Mouse (Mus musculus) CH12.LX (cell line): ENCODE measurements around the gene Runx3. TPM values are rescaled to one million over a fixed set of nuclear protein-coding genes. Genes with fewer than 3 reads are reported as not detected.
A peak's percentile ranks its signal among the peaks of the same experiment; 100 is the strongest.

Source experiments
- DNase-seq: peaks from one replicate; pipeline ENCODE4 v3.0.0-alpha.2; 2013; ENCODE audit errors: extremely low read depth
- H3K27ac ChIP-seq: 2 replicates; pipeline ENCODE4 v1.5.1; 2012; ENCODE audit warnings: low read depth, mild to moderate bottlenecking, control low read depth, moderate library complexity; ENCODE audit not compliant: insufficient read depth
- H3K27me3 ChIP-seq: replicated peaks from 2 replicates; pipeline ENCODE3; 2012; ENCODE audit warnings: inconsistent platforms
- H3K36me3 ChIP-seq, 2 experiments: replicated peaks in 1 of 2; 2 replicates each; pipeline versions ENCODE3 to v1.6.1; 2012; ENCODE audit warnings: inconsistent platforms in 1 of 2, low read length in 1 of 2, mild to moderate bottlenecking in 1 of 2, mixed read lengths in 1 of 2, moderate library complexity in 1 of 2; ENCODE audit not compliant: control insufficient read depth in 1 of 2, insufficient read depth in 1 of 2
- H3K4me1 ChIP-seq, 2 experiments: 2 replicates each; pipeline ENCODE4 v1.6.1; 2012; ENCODE audit warnings: inconsistent platforms in 1 of 2, moderate library complexity in 1 of 2; ENCODE audit not compliant: insufficient read depth in 2 of 2, control insufficient read depth in 1 of 2
- H3K4me2 ChIP-seq: 2 replicates; pipeline ENCODE4 v1.6.1; 2012; ENCODE audit warnings: low read depth, mild to moderate bottlenecking, control low read depth; ENCODE audit not compliant: poor library complexity, insufficient read depth, severe bottlenecking
- H3K4me3 ChIP-seq, 3 experiments: fragments of 150-350 bp in 1 of 3; sonication (generic) in 1 of 3; replicated peaks in 1 of 3; 2 replicates each; pipeline versions ENCODE3 to v1.5.1; 2011 to 2012; ENCODE audit warnings: low read depth in 2 of 3, low read length in 2 of 3, mild to moderate bottlenecking in 2 of 3, moderate library complexity in 2 of 3, control low read depth in 1 of 3, improper control_type of control experiment in 1 of 3, inconsistent platforms in 1 of 3, mixed read lengths in 1 of 3; ENCODE audit not compliant: poor library complexity in 1 of 3
- H3K79me2 ChIP-seq: replicated peaks from 2 replicates; pipeline ENCODE4 v1.6.1; 2012; ENCODE audit warnings: mild to moderate bottlenecking, moderate library complexity; ENCODE audit not compliant: control insufficient read depth, poor library complexity, insufficient read depth, severe bottlenecking; ENCODE audit errors: extremely low read depth
- H3K9ac ChIP-seq: 2 replicates; pipeline ENCODE4 v1.6.1; 2012; ENCODE audit warnings: low read depth, mild to moderate bottlenecking, control low read depth, moderate library complexity; ENCODE audit not compliant: insufficient read depth
- H3K9me3 ChIP-seq: replicated peaks from 2 replicates; pipeline ENCODE3; 2012; ENCODE audit warnings: low read length, inconsistent platforms, mixed read lengths
- BHLHE40 ChIP-seq: IDR thresholded peaks from 2 replicates; pipeline ENCODE4 v1.6.1; 2011; ENCODE audit warnings: mild to moderate bottlenecking, low read depth, low read length, improper control_type of control experiment
- CHD1 ChIP-seq: IDR thresholded peaks from 2 replicates; pipeline ENCODE4 v1.6.1; 2012; ENCODE audit warnings: low read depth, low read length, improper control_type of control experiment, inconsistent platforms
- CTCF ChIP-seq, 2 experiments: IDR thresholded peaks in 1 of 2; conservative IDR thresholded peaks in 1 of 2; 2 replicates each; pipeline ENCODE4 v1.5.1; 2011 to 2012; ENCODE audit warnings: low read depth in 2 of 2, low read length in 2 of 2, improper control_type of control experiment in 1 of 2, inconsistent platforms in 1 of 2, mild to moderate bottlenecking in 1 of 2, moderate library complexity in 1 of 2
- E2F4 ChIP-seq: IDR thresholded peaks from 2 replicates; pipeline ENCODE4 v1.6.1; 2011; ENCODE audit warnings: low read depth, low read length, improper control_type of control experiment; ENCODE audit not compliant: insufficient replicate concordance
- ELF1 ChIP-seq: IDR thresholded peaks from 2 replicates; pipeline ENCODE4 v1.6.1; 2014; ENCODE audit warnings: low read depth, mild to moderate bottlenecking, inconsistent platforms, low read length, improper control_type of control experiment
- EP300 ChIP-seq: IDR thresholded peaks from 2 replicates; pipeline ENCODE4 v1.6.1; 2011; ENCODE audit warnings: low read length, improper control_type of control experiment
- GABPA ChIP-seq: IDR thresholded peaks from 2 replicates; pipeline ENCODE4 v1.6.1; 2012; ENCODE audit warnings: low read depth, low read length, improper control_type of control experiment, inconsistent platforms; ENCODE audit not compliant: insufficient replicate concordance
- HCFC1 ChIP-seq: IDR thresholded peaks from 2 replicates; pipeline ENCODE4 v1.6.1; 2012; ENCODE audit warnings: low read depth, mild to moderate bottlenecking, inconsistent platforms, low read length, improper control_type of control experiment
- JUN ChIP-seq: IDR thresholded peaks from 2 replicates; pipeline ENCODE4 v1.6.1; 2011; ENCODE audit warnings: low read depth, mild to moderate bottlenecking, low read length, improper control_type of control experiment, moderate library complexity; ENCODE audit not compliant: insufficient read depth
- MAFK ChIP-seq: IDR thresholded peaks from 2 replicates; pipeline ENCODE4 v1.6.1; 2011; ENCODE audit warnings: low read length, improper control_type of control experiment; ENCODE audit not compliant: insufficient replicate concordance
- MAX ChIP-seq: IDR thresholded peaks from 2 replicates; pipeline ENCODE4 v1.6.1; 2011; ENCODE audit warnings: low read length, improper control_type of control experiment
- MAZ ChIP-seq: IDR thresholded peaks from 2 replicates; pipeline ENCODE4 v1.6.1; 2012; ENCODE audit warnings: low read depth, mild to moderate bottlenecking, inconsistent platforms, low read length, improper control_type of control experiment, moderate library complexity
- MXI1 ChIP-seq: IDR thresholded peaks from 2 replicates; pipeline ENCODE4 v1.6.1; 2011; ENCODE audit warnings: mild to moderate bottlenecking, low read depth, low read length, improper control_type of control experiment
- NELFE ChIP-seq: IDR thresholded peaks from 2 replicates; pipeline ENCODE4 v1.6.1; 2011; ENCODE audit warnings: low read depth, low read length, improper control_type of control experiment
- NRF1 ChIP-seq: IDR thresholded peaks from 2 replicates; pipeline ENCODE4 v1.6.1; 2014; ENCODE audit warnings: low read depth, mild to moderate bottlenecking, inconsistent platforms, low read length, improper control_type of control experiment, moderate library complexity
- POLR2A ChIP-seq: IDR thresholded peaks from 2 replicates; pipeline ENCODE4 v1.6.1; 2011; ENCODE audit warnings: low read depth, mild to moderate bottlenecking, improper control_type of control experiment, low read length
- POLR2AphosphoS2 ChIP-seq: IDR thresholded peaks from 2 replicates; pipeline ENCODE4 v1.6.1; 2011; ENCODE audit warnings: low read depth, low read length, improper control_type of control experiment
- SIN3A ChIP-seq: IDR thresholded peaks from 2 replicates; pipeline ENCODE4 v1.6.1; 2012; ENCODE audit warnings: low read length, improper control_type of control experiment, inconsistent platforms
- SMC3 ChIP-seq: IDR thresholded peaks from 2 replicates; pipeline ENCODE4 v1.6.1; 2011; ENCODE audit warnings: low read depth, low read length, improper control_type of control experiment
- TBP ChIP-seq: conservative IDR thresholded peaks from 2 replicates; pipeline ENCODE4 v1.6.1; 2011; ENCODE audit warnings: low read depth, low read length, improper control_type of control experiment
- UBTF ChIP-seq: IDR thresholded peaks from 2 replicates; pipeline ENCODE4 v1.6.1; 2012; ENCODE audit warnings: low read depth, mild to moderate bottlenecking, inconsistent platforms, low read length, improper control_type of control experiment, moderate library complexity
- USF2 ChIP-seq: conservative IDR thresholded peaks from 2 replicates; pipeline ENCODE4 v1.6.1; 2011; ENCODE audit warnings: low read depth, low read length, improper control_type of control experiment
- ZC3H11A ChIP-seq: IDR thresholded peaks from 2 replicates; pipeline ENCODE4 v1.6.1; 2012; ENCODE audit warnings: low read depth, mild to moderate bottlenecking, inconsistent platforms, low read length, improper control_type of control experiment
- ZKSCAN1 ChIP-seq: IDR thresholded peaks from 2 replicates; pipeline ENCODE4 v1.6.1; 2012; ENCODE audit warnings: low read depth, inconsistent platforms, low read length, improper control_type of control experiment, borderline replicate concordance
- ZNF384 ChIP-seq: IDR thresholded peaks from 2 replicates; pipeline ENCODE4 v1.6.1; 2012; ENCODE audit warnings: low read depth, low read length, improper control_type of control experiment, inconsistent platforms
- dilution Hi-C: fragments of 300-500 bp; cut with MboI; formaldehyde crosslinking; loops from 2 replicates; pipeline ENCODE4 v1.14.3; 2020; ENCODE audit warnings: low sequenced_read_pairs; ENCODE audit not compliant: extremely low pct_unique_long_range_greater_than_20kb, extremely low pct_ligation_motif_present
- in situ Hi-C: fragments of 300-500 bp; cut with MboI; formaldehyde crosslinking; loops from 3 replicates; pipeline ENCODE4 v1.14.3; 2019; ENCODE audit warnings: low sequenced_read_pairs, low pct_ligation_motif_present, low pct_unique_long_range_greater_than_20kb, mixed read lengths
- polyA plus RNA-seq: library from polyadenylated mRNA; unstranded; fragments of >175 nt; gene quantifications from 2 replicates; pipeline ENCODE4 v1.2.1, GENCODE M21; 2012; ENCODE audit warnings: low read depth; ENCODE audit not compliant: insufficient read length
- total RNA-seq, 2 experiments: library from RNA; depleted of rRNA; stranded (reverse); fragments of 300-350 nt in 1 of 2; fragments of >200 nt in 1 of 2; gene quantifications; 2 replicates each; pipeline ENCODE4 v1.2.3; 2012 to 2014

The Runx3 gene
- total and polyA plus RNA-seq, 3 experiments: 5.0 to 61.1 (median 19.7) TPM

- TF ChIP-seq E2F4 (no peak), ZC3H11A (peak; percentile 29; the same call in 1 of the 2 replicates), MAFK (no peak), MAZ (peak; percentile 92), ELF1 (peak; percentile 37; the same call in 1 of the 2 replicates), SMC3 (peak; percentile 92)
Measured at GRCm38 (mm10) chr4:135150031-135150801, 29.8 kb downstream of the Runx3 start (continued).

- Histone ChIP-seq H3K9ac (peak overlapping the region; percentile 75), H3K27me3 (no peaks in the 10 kb centered on the region), H3K4me2 (peak overlapping the region; percentile 59), H3K27ac (0 out of 2 replicates have a peak overlapping the region, but pooled peaks have one; percentile 53), H3K4me3 (peak overlapping the region in 1 of 3 experiments; percentile 62), H3K9me3 (no peaks in the 10 kb centered on the region), H3K4me1 (peaks cover 22 to 63% of the 10 kb centered on the region in 2 experiments), H3K79me2 (peaks cover 37% of the 10 kb centered on the region), H3K36me3 (peaks cover 9 to 20% of the 10 kb centered on the region in 2 experiments)
- DNase-seq: no peak
- in situ Hi-C loops: no loop called here
- dilution Hi-C loops: no loop called here
- TF ChIP-seq CHD1 (no peak), SIN3A (0 out of 2 replicates have a peak, but pooled peaks have one; percentile 19)
Measured at GRCm38 (mm10) chr4:135151111-135151987, 30.9 kb downstream of the Runx3 start.

GRCm38 (mm10) chr4:135151988-135152594 lies 31.6 kb downstream of the Runx3 start:
- Histone ChIP-seq H3K9ac (peak overlapping the region; percentile 75), H3K79me2 (peaks cover 45% of the 10 kb centered on the region), H3K4me2 (peak overlapping the region; percentile 59), H3K9me3 (no peaks in the 10 kb centered on the region), H3K27ac (peak overlapping the region; percentile 53), H3K4me3 (peak overlapping the region; percentile 34 to 95 (median 62)), H3K4me1 (peaks cover 22 to 63% of the 10 kb centered on the region in 2 experiments), H3K27me3 (no peaks in the 10 kb centered on the region), H3K36me3 (peaks cover 9 to 21% of the 10 kb centered on the region in 2 experiments)
- DNase-seq: no peak
- in situ Hi-C loops: no loop called here
- dilution Hi-C loops: no loop called here
- TF ChIP-seq ZNF384: no peak
- TF ChIP-seq NRF1: no peak
- TF ChIP-seq ELF1: peak; percentile 36; the same call in 1 of the 2 replicates
- TF ChIP-seq JUN: no peak
- no peak for TF ChIP-seq EP300
- 0 out of 2 replicates have a peak, but pooled peaks have one; percentile 35 for TF ChIP-seq MXI1
- no peak for TF ChIP-seq MAX
- TF ChIP-seq E2F4: no peak
- no peak for TF ChIP-seq CTCF (conservative IDR thresholded peaks at IDR 0.05 in 1 of 2, IDR thresholded peaks at IDR 0.05 in 1 of 2; ENCODE audit: low read depth in 2 of 2, low read length in 2 of 2)
- TF ChIP-seq SMC3: no peak
- TF ChIP-seq POLR2AphosphoS2: no peak
- TF ChIP-seq MAFK: no peak
- peak; percentile 65; the same call in 1 of the 2 replicates for TF ChIP-seq POLR2A
- TF ChIP-seq HCFC1: no peak
- TF ChIP-seq TBP: 0 out of 2 replicates have a peak, but pooled peaks have one; percentile 34
- TF ChIP-seq BHLHE40: no peak
- TF ChIP-seq USF2: no peak
- 0 out of 2 replicates have a peak, but pooled peaks have one; percentile 53 for TF ChIP-seq UBTF
- TF ChIP-seq ZKSCAN1: no peak
- no peak for TF ChIP-seq CHD1
- no peak for TF ChIP-seq NELFE
- no peak for TF ChIP-seq MAZ
- no peak for TF ChIP-seq GABPA
